Mouse (Mus musculus) liver, embryonic 12.5 days (tissue): ENCODE data around the gene Krt88. TPM values are rescaled to one million over a fixed set of nuclear protein-coding genes. Genes with fewer than 3 reads are reported as not detected.

Source experiments
- ATAC-seq: fragments of 200-750 bp; cut with Nextera tagmentation; 2 replicates; pipeline ENCODE4 v1.8.0; 2017; ENCODE audit warnings: moderate number of reproducible peaks, mild to moderate bottlenecking, moderate library complexity
- H3K27ac ChIP-seq: fragments of 300-500 bp; sonication (generic); 2 replicates; pipeline ENCODE4 v1.5.1; 2016; ENCODE audit warnings: mild to moderate bottlenecking
- H3K27me3 ChIP-seq: fragments of 300-500 bp; sonication (generic); replicated peaks from 2 replicates; pipeline ENCODE4 v1.6.1; 2016; ENCODE audit warnings: mild to moderate bottlenecking, moderate library complexity
- H3K36me3 ChIP-seq: fragments of 300-500 bp; sonication (generic); 2 replicates; pipeline ENCODE4 v1.6.1; 2016; ENCODE audit warnings: mild to moderate bottlenecking, moderate library complexity
- H3K4me1 ChIP-seq: fragments of 300-500 bp; sonication (generic); 2 replicates; pipeline ENCODE4 v1.6.1; 2016
- H3K4me2 ChIP-seq: fragments of 300-500 bp; sonication (generic); 2 replicates; pipeline ENCODE4 v1.6.1; 2016; ENCODE audit warnings: mild to moderate bottlenecking, moderate library complexity
- H3K4me3 ChIP-seq: fragments of 300-500 bp; sonication (generic); 2 replicates; pipeline ENCODE4 v1.5.1; 2016; ENCODE audit warnings: mild to moderate bottlenecking, moderate library complexity
- H3K9ac ChIP-seq: fragments of 300-500 bp; sonication (generic); 2 replicates; pipeline ENCODE4 v1.6.1; 2016; ENCODE audit warnings: mild to moderate bottlenecking, moderate library complexity
- H3K9me3 ChIP-seq: fragments of 300-500 bp; sonication (generic); replicated peaks from 2 replicates; pipeline ENCODE4 v1.6.1; 2016; ENCODE audit warnings: mild to moderate bottlenecking, moderate library complexity
- WGBS: fragments of 180-500 bp; shearing (Covaris S2); methylation state at CpG from one replicate; pipeline ENCODE4 v1.1.7; 2016; ENCODE audit not compliant: insufficient replicate concordance; 5-methylcytosine and 5-hydroxymethylcytosine counted together
- polyA plus RNA-seq: library from polyadenylated mRNA; unstranded; fragments of >200 nt; fragmentation: Nextera tagmentation; extraction: Ambion mirVana; gene quantifications from 2 replicates; pipeline ENCODE4 v1.2.1, GENCODE M21; 2016

The Krt88 gene
- polyA plus RNA-seq, 1 experiment from 2014 or later = not detected

- no peak for ATAC-seq
- H3K27me3 ChIP-seq = no peaks in the 10 kb centered on the region
- H3K9ac ChIP-seq = no peak overlapping the region
- H3K4me1 ChIP-seq = no peaks in the 10 kb centered on the region
- no peaks in the 10 kb centered on the region for H3K36me3 ChIP-seq
- H3K4me3 ChIP-seq = no peak overlapping the region
- H3K27ac ChIP-seq = no peak overlapping the region
- H3K4me2 ChIP-seq = no peak overlapping the region
- H3K9me3 ChIP-seq = no peaks in the 10 kb centered on the region
- 49% methylated on average over 11 of the region's 11 CpGs for WGBS
These were observed 972 bp upstream of the Krt88 start for GRCm38 (mm10) chr15:101446572-101446971.

GRCm38 (mm10) chr15:101453093-101453736 lies 5.7 kb downstream of the Krt88 start:
- no peaks in the 10 kb centered on the region for H3K36me3 ChIP-seq
- H3K4me2 ChIP-seq = no peak overlapping the region
- H3K4me1 ChIP-seq = no peaks in the 10 kb centered on the region
- H3K4me3 ChIP-seq = no peak overlapping the region
- H3K9ac ChIP-seq = no peak overlapping the region
- no peaks in the 10 kb centered on the region for H3K27me3 ChIP-seq
- WGBS = 6% methylated on average over 13 of the region's 13 CpGs
- H3K27ac ChIP-seq = no peak overlapping the region
- ATAC-seq = 0 out of 2 replicates have a peak, but pooled peaks have one; percentile 64
- H3K9me3 ChIP-seq = no peaks in the 10 kb centered on the region

GRCm38 (mm10) chr15:101454774-101455173 lies 7.2 kb downstream of the Krt88 start:
- no peaks in the 10 kb centered on the region for H3K27me3 ChIP-seq
- H3K4me3 ChIP-seq = no peak overlapping the region
- no peaks in the 10 kb centered on the region for H3K4me1 ChIP-seq
- no peak overlapping the region for H3K4me2 ChIP-seq
- no peaks in the 10 kb centered on the region for H3K9me3 ChIP-seq
- no peak overlapping the region for H3K9ac ChIP-seq
- ATAC-seq = no peak
- 70% methylated on average over 8 of the region's 8 CpGs for WGBS
- no peak overlapping the region for H3K27ac ChIP-seq
- H3K36me3 ChIP-seq = no peaks in the 10 kb centered on the region

- no peaks in the 10 kb centered on the region for H3K4me1 ChIP-seq
- 60% methylated on average over 2 of the region's 2 CpGs for WGBS
These were observed 7.7 kb downstream of the Krt88 start for GRCm38 (mm10) chr15:101455292-101455691.

GRCm38 (mm10) chr15:101455891-101456290 lies 8.3 kb downstream of the Krt88 start:
- Histone ChIP-seq H3K4me3 (no peak overlapping the region), H3K9me3 (no peaks in the 10 kb centered on the region), H3K9ac (no peak overlapping the region), H3K36me3 (no peaks in the 10 kb centered on the region), H3K4me1 (no peaks in the 10 kb centered on the region), H3K4me2 (no peak overlapping the region), H3K27me3 (no peaks in the 10 kb centered on the region), H3K27ac (no peak overlapping the region)
- no peak for ATAC-seq
- 76% methylated on average over 6 of the region's 6 CpGs for WGBS

More at GRCm38 (mm10) chr15:101455292-101455691, 7.7 kb downstream of the Krt88 start:
- H3K9ac ChIP-seq = no peak overlapping the region
- H3K4me2 ChIP-seq = no peak overlapping the region
- no peak overlapping the region for H3K4me3 ChIP-seq
- no peak for ATAC-seq
- H3K27me3 ChIP-seq = no peaks in the 10 kb centered on the region
- no peaks in the 10 kb centered on the region for H3K9me3 ChIP-seq
- no peak overlapping the region for H3K27ac ChIP-seq
- no peaks in the 10 kb centered on the region for H3K36me3 ChIP-seq

- H3K4me3 ChIP-seq = no peak overlapping the region
- H3K36me3 ChIP-seq = no peaks in the 10 kb centered on the region
- no peak overlapping the region for H3K9ac ChIP-seq
- WGBS = 73% methylated on average over 16 of the region's 16 CpGs
- no peaks in the 10 kb centered on the region for H3K27me3 ChIP-seq
- no peak for ATAC-seq
- no peaks in the 10 kb centered on the region for H3K9me3 ChIP-seq
- no peaks in the 10 kb centered on the region for H3K4me1 ChIP-seq
- no peak overlapping the region for H3K27ac ChIP-seq
- no peak overlapping the region for H3K4me2 ChIP-seq
These were observed 10.9 kb downstream of the Krt88 start for GRCm38 (mm10) chr15:101458361-101458930.

GRCm38 (mm10) chr15:101459283-101459682 lies 11.7 kb downstream of the Krt88 start:
- H3K27me3 ChIP-seq = no peaks in the 10 kb centered on the region
- no peak for ATAC-seq
- no peak overlapping the region for H3K4me2 ChIP-seq
- H3K4me1 ChIP-seq = no peaks in the 10 kb centered on the region
- no peak overlapping the region for H3K27ac ChIP-seq
- H3K9me3 ChIP-seq = no peaks in the 10 kb centered on the region
- H3K4me3 ChIP-seq = no peak overlapping the region
- no peaks in the 10 kb centered on the region for H3K36me3 ChIP-seq
- WGBS = 65% methylated on average over 14 of the region's 14 CpGs
- H3K9ac ChIP-seq = no peak overlapping the region

GRCm38 (mm10) chr15:101463651-101464050 lies 16.1 kb downstream of the Krt88 start, which contains the start of gene Krt81:
Krt81 (minus strand) TSS chr15:101463751.
- no peak within 1 kb of the TSS for H3K4me3 ChIP-seq
- H3K36me3 ChIP-seq = no peaks in the 10 kb centered on the region
- no peak within 1 kb of the TSS for H3K27ac ChIP-seq
- no peak for ATAC-seq
- H3K9me3 ChIP-seq = no peaks in the 10 kb centered on the region
- H3K4me2 ChIP-seq = no peak within 1 kb of the TSS
- 64% methylated on average over 13 of the region's 13 CpGs for WGBS
- H3K9ac ChIP-seq = no peak within 1 kb of the TSS
- H3K27me3 ChIP-seq = no peaks in the 10 kb centered on the region
- no peaks in the 10 kb centered on the region for H3K4me1 ChIP-seq

- no peak overlapping the region for H3K4me3 ChIP-seq
- no peaks in the 10 kb centered on the region for H3K9me3 ChIP-seq
- no peak overlapping the region for H3K9ac ChIP-seq
- no peak overlapping the region for H3K27ac ChIP-seq
- no peaks in the 10 kb centered on the region for H3K27me3 ChIP-seq
- 50% methylated on average over 4 of the region's 4 CpGs for WGBS
- no peaks in the 10 kb centered on the region for H3K4me1 ChIP-seq
- no peak for ATAC-seq
- no peaks in the 10 kb centered on the region for H3K36me3 ChIP-seq
- no peak overlapping the region for H3K4me2 ChIP-seq
These were observed 21.5 kb downstream of the Krt88 start for GRCm38 (mm10) chr15:101469093-101469492.

GRCm38 (mm10) chr15:101472952-101473528 lies 25.5 kb downstream of the Krt88 start, which contains the start of gene Krt86:
Krt86 (plus strand) TSS chr15:101473478.
- Histone ChIP-seq H3K9ac (no peak within 1 kb of the TSS), H3K27me3 (0 out of 2 replicates have a peak, but pooled peaks cover 6% of the 10 kb centered on the region), H3K4me3 (no peak within 1 kb of the TSS), H3K4me1 (no peaks in the 10 kb centered on the region), H3K4me2 (no peak within 1 kb of the TSS), H3K27ac (no peak within 1 kb of the TSS), H3K36me3 (no peaks in the 10 kb centered on the region), H3K9me3 (no peaks in the 10 kb centered on the region)
- no peak for ATAC-seq
- WGBS = 20% methylated on average over 10 of the region's 10 CpGs

GRCm38 (mm10) chr15:101479007-101479665 lies 31.6 kb downstream of the Krt88 start:
- Histone ChIP-seq H3K36me3 (no peaks in the 10 kb centered on the region), H3K4me1 (peaks cover 9% of the 10 kb centered on the region; the same call in 1 of the 2 replicates), H3K4me3 (peak overlapping the region; percentile 16; the same call in 1 of the 2 replicates), H3K9ac (no peak overlapping the region), H3K27ac (no peak overlapping the region), H3K9me3 (no peaks in the 10 kb centered on the region), H3K4me2 (peak overlapping the region; percentile 48), H3K27me3 (peaks cover 28% of the 10 kb centered on the region)
- ATAC-seq = no peak
- 10% methylated on average over 31 of the region's 31 CpGs for WGBS

GRCm38 (mm10) chr15:101479666-101480060 lies 32.1 kb downstream of the Krt88 start:
- no peak for ATAC-seq
- Histone ChIP-seq H3K4me2 (peak overlapping the region; percentile 48), H3K9me3 (no peaks in the 10 kb centered on the region), H3K4me1 (peaks cover 9% of the 10 kb centered on the region), H3K36me3 (no peaks in the 10 kb centered on the region), H3K4me3 (no peak overlapping the region), H3K27me3 (peaks cover 28% of the 10 kb centered on the region), H3K9ac (no peak overlapping the region), H3K27ac (no peak overlapping the region)
- WGBS = 32% methylated on average over 11 of the region's 11 CpGs
